Mouse (Mus musculus) liver, embryonic 11.5 days (tissue): ENCODE results near the gene C2cd2l. TPM values are rescaled to one million over a fixed set of nuclear protein-coding genes. Genes with fewer than 3 reads are reported as not detected.
A peak's percentile ranks its signal among the peaks of the same experiment; 100 is the strongest.

Experiments used
- ATAC-seq: fragments of 200-750 bp; cut with Nextera tagmentation; replicated peaks from 2 replicates; pipeline ENCODE4 v1.8.0; 2017; ENCODE audit warnings: moderate number of reproducible peaks, mild to moderate bottlenecking, moderate TSS enrichment, moderate library complexity; ENCODE audit not compliant: low FRiP score
- DNase-seq: peaks from one replicate; pipeline ENCODE4 v3.0.0-alpha.2; 2017; ENCODE audit warnings: low spot score
- H3K27ac ChIP-seq: fragments of 300-500 bp; sonication (generic); 2 replicates; pipeline ENCODE4 v1.5.1; 2014; ENCODE audit warnings: mild to moderate bottlenecking, low read depth, low read length, control low read depth
- H3K27me3 ChIP-seq: fragments of 300-500 bp; sonication (generic); replicated peaks from 2 replicates; pipeline ENCODE4 v1.6.1; 2014; ENCODE audit warnings: low read length, mixed read lengths; ENCODE audit not compliant: control insufficient read depth, insufficient read depth
- H3K36me3 ChIP-seq: fragments of 300-500 bp; sonication (generic); 2 replicates; pipeline ENCODE4 v1.6.1; 2014; ENCODE audit warnings: mild to moderate bottlenecking, low read length, moderate library complexity, mixed read lengths; ENCODE audit not compliant: control insufficient read depth, insufficient read depth
- H3K4me1 ChIP-seq: fragments of 300-500 bp; sonication (generic); replicated peaks from 2 replicates; pipeline ENCODE4 v1.6.1; 2014; ENCODE audit warnings: low read length, mixed read lengths; ENCODE audit not compliant: control insufficient read depth, insufficient read depth
- H3K4me2 ChIP-seq: fragments of 300-500 bp; sonication (generic); 2 replicates; pipeline ENCODE4 v1.6.1; 2014; ENCODE audit warnings: mild to moderate bottlenecking, control low read depth, moderate library complexity
- H3K4me3 ChIP-seq: fragments of 300-500 bp; sonication (generic); 2 replicates; pipeline ENCODE4 v1.5.1; 2014; ENCODE audit warnings: low read depth, low read length, control low read depth
- H3K9ac ChIP-seq: fragments of 300-500 bp; sonication (generic); 2 replicates; pipeline ENCODE4 v1.6.1; 2014; ENCODE audit warnings: low read depth, low read length, control low read depth
- H3K9me3 ChIP-seq: fragments of 300-500 bp; sonication (generic); 2 replicates; pipeline ENCODE4 v1.6.1; 2016; ENCODE audit warnings: low read length, inconsistent platforms, mixed read lengths; ENCODE audit not compliant: control insufficient read depth
- WGBS: fragments of 180-500 bp; shearing (Covaris S2); extraction: QIAGEN DNeasy Blood & Tissue Kit; methylation state at CpG from one replicate; pipeline ENCODE4 v1.1.7; 2014; 5-methylcytosine and 5-hydroxymethylcytosine counted together
- microRNA-seq: library from miRNA; unstranded; fragments of <30 nt; microRNA quantifications from one replicate; pipeline ENCODE4, GENCODE M21; 2017; ENCODE audit warnings: borderline number of aligned reads
- polyA plus RNA-seq: library from polyadenylated mRNA; unstranded; fragments of >200 nt; fragmentation: Nextera tagmentation; extraction: Ambion mirVana; gene quantifications from 2 replicates; pipeline ENCODE4 v1.2.1, GENCODE M21; 2014

C2cd2l gene
- polyA plus RNA-seq, 1 experiment from 2014 or later, result 9.3 TPM

GRCm38 (mm10) chr9:44269077-44269476 lies 51.0 kb downstream of the C2cd2l start:
- H3K27ac ChIP-seq, result peak overlapping the region; percentile 81; the same call in 1 of the 2 replicates
- peaks cover 1% of the 10 kb centered on the region; the same call in 1 of the 2 replicates for H3K36me3 ChIP-seq
- H3K4me3 ChIP-seq, result no peak overlapping the region
- peak overlapping the region; percentile 85; the same call in 1 of the 2 replicates for H3K4me2 ChIP-seq
- H3K4me1 ChIP-seq, result peaks cover 13% of the 10 kb centered on the region
- no peak overlapping the region for H3K9ac ChIP-seq
- no peaks in the 10 kb centered on the region for H3K9me3 ChIP-seq
- ATAC-seq (no peak), DNase-seq (no peak)
- H3K27me3 ChIP-seq, result no peaks in the 10 kb centered on the region
- WGBS, result 69% methylated on average over 3 of the region's 3 CpGs

GRCm38 (mm10) chr9:44268432-44268831 lies 51.7 kb downstream of the C2cd2l start, which contains the start of gene Nlrx1:
Nlrx1 (minus strand) TSS chr9:44268599.
- DNase-seq (peak; percentile 48), ATAC-seq (peak; percentile 74)
- 44% methylated on average over 6 of the region's 6 CpGs for WGBS
- no peaks in the 10 kb centered on the region; the same call in 1 of the 2 replicates for H3K36me3 ChIP-seq
- H3K9me3 ChIP-seq, result no peaks in the 10 kb centered on the region
- H3K9ac ChIP-seq, result peak within 1 kb of the TSS; percentile 83
- peak within 1 kb of the TSS; percentile 81 for H3K27ac ChIP-seq
- H3K4me3 ChIP-seq, result peak within 1 kb of the TSS; percentile 62
- peak within 1 kb of the TSS; percentile 85 for H3K4me2 ChIP-seq
- peaks cover 13% of the 10 kb centered on the region for H3K4me1 ChIP-seq
- no peaks in the 10 kb centered on the region for H3K27me3 ChIP-seq

- Histone ChIP-seq H3K27ac (peak overlapping the region; percentile 81), H3K27me3 (no peaks in the 10 kb centered on the region), H3K9me3 (no peaks in the 10 kb centered on the region), H3K36me3 (no peaks in the 10 kb centered on the region; the same call in 1 of the 2 replicates), H3K4me2 (peak overlapping the region; percentile 85), H3K4me3 (peak overlapping the region; percentile 62), H3K9ac (peak overlapping the region; percentile 83), H3K4me1 (peaks cover 13% of the 10 kb centered on the region)
- 4% methylated on average over 27 of the region's 28 CpGs for WGBS
- ATAC-seq (peak; percentile 84), DNase-seq (peak; percentile 84)
These were observed 52.1 kb downstream of the C2cd2l start for GRCm38 (mm10) chr9:44268027-44268360.

DNA sequence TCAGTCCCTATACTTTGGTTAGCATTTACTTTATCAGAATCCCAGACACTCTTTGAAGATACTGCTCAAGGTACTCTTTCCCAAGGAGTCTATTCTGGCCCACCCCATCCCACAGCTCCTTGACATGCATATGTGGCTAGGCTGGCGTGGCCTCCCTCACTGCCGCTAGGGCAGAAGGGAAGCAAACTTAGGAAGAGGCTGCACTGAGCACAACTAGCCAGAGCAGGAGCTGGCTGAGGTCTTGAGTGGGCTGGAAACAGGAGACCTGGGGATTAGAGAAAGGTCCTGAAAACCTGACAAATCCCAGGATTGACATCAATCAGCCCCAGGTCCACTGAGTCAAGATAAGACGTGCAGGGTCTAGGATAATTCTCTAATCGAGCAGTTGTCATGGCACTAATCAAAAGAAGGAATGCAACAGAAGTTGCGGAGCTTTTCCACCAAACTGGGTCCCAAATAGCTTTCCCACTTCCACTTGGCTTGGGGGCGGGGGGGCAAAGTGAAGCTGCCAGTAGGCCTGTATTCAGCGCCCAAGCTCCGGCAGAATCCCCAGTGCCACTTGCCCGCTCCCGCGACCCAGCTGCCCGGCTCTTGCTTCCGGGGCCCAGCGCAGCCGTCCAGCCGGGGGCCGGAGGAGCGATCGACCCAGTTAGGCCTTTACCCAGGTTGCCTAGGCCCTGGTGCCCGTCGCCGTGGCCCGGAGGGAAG lies 52.6 kb downstream of the C2cd2l start:
- ATAC-seq (no peak), DNase-seq (no peak)
- Histone ChIP-seq H3K27ac (peak overlapping the region; percentile 81), H3K4me1 (peaks cover 13% of the 10 kb centered on the region), H3K9me3 (no peaks in the 10 kb centered on the region), H3K36me3 (no peaks in the 10 kb centered on the region; the same call in 1 of the 2 replicates), H3K4me2 (peak overlapping the region; percentile 85), H3K4me3 (peak overlapping the region; percentile 62), H3K27me3 (no peaks in the 10 kb centered on the region), H3K9ac (peak overlapping the region; percentile 83)
- 15% methylated on average over 19 of the region's 23 CpGs for WGBS

- H3K36me3 ChIP-seq, result no peaks in the 10 kb centered on the region; the same call in 1 of the 2 replicates
These were observed 53.4 kb downstream of the C2cd2l start for GRCm38 (mm10) chr9:44266478-44267226.

GRCm38 (mm10) chr9:44261388-44261787 lies 58.7 kb downstream of the C2cd2l start:
- H3K9ac ChIP-seq, result no peak overlapping the region
- no peaks in the 10 kb centered on the region for H3K27me3 ChIP-seq
- no peaks in the 10 kb centered on the region for H3K4me1 ChIP-seq
- H3K4me3 ChIP-seq, result no peak overlapping the region
- 81% methylated on average over 14 of the region's 14 CpGs for WGBS
- no peak overlapping the region for H3K27ac ChIP-seq
- no peak overlapping the region for H3K4me2 ChIP-seq
- DNase-seq, result no peak
- no peaks in the 10 kb centered on the region for H3K9me3 ChIP-seq
- H3K36me3 ChIP-seq, result no peaks in the 10 kb centered on the region; the same call in 1 of the 2 replicates
- no peak for ATAC-seq

More at GRCm38 (mm10) chr9:44266478-44267226, 53.4 kb downstream of the C2cd2l start:
- Histone ChIP-seq H3K27me3 (no peaks in the 10 kb centered on the region), H3K9ac (no peak overlapping the region), H3K4me1 (peaks cover 13% of the 10 kb centered on the region), H3K4me2 (no peak overlapping the region), H3K9me3 (no peaks in the 10 kb centered on the region), H3K27ac (no peak overlapping the region), H3K4me3 (no peak overlapping the region)
- no peak for DNase-seq
- no peak for ATAC-seq
- 64% methylated on average over 8 of the region's 8 CpGs for WGBS

Small RNA genes within 50 kb of the gene (microRNA-seq; reads per million reads assigned to microRNA genes)
- 25.3 reads per million, percentile 35 among the genes with 10 or more reads in this experiment for gene Gm44335

Other genes with a start within 250 kb of the C2cd2l start
- 0.14 TPM in 1 of 2 replicates, not detected in the other for gene Mfrp, start 218.6 kb downstream of the C2cd2l start, polyA plus RNA-seq
- 0.13 and 0.26 TPM in 2 replicates for gene C1qtnf5, start 213.0 kb downstream of the C2cd2l start, polyA plus RNA-seq
- not detected in 2 replicates for gene Gm49380, start 206.8 kb downstream of the C2cd2l start, polyA plus RNA-seq
- 61.1 and 62.3 TPM in 2 replicates for gene Rnf26, start 206.8 kb downstream of the C2cd2l start, polyA plus RNA-seq
- gene Mcam, start 185.8 kb downstream of the C2cd2l start, polyA plus RNA-seq, result 12.0 and 13.0 TPM in 2 replicates
- 12.0 and 12.7 TPM in 2 replicates for gene Cbl, start 86.2 kb downstream of the C2cd2l start, polyA plus RNA-seq
- not detected in 2 replicates for gene Ccdc153, start 79.6 kb downstream of the C2cd2l start, polyA plus RNA-seq
- 0.10 TPM in 1 of 2 replicates, not detected in the other for gene Pdzd3, start 68.8 kb downstream of the C2cd2l start, polyA plus RNA-seq
- 4.3 and 4.9 TPM in 2 replicates for gene Nlrx1, start 51.7 kb downstream of the C2cd2l start, polyA plus RNA-seq
- gene Abcg4, start 31.7 kb downstream of the C2cd2l start, polyA plus RNA-seq, result 11.6 and 13.8 TPM in 2 replicates
- gene Hinfp, start 14.6 kb downstream of the C2cd2l start, polyA plus RNA-seq, result 19.3 and 20.2 TPM in 2 replicates
- gene Dpagt1, start 5.7 kb upstream of the C2cd2l start, polyA plus RNA-seq, result 39.5 and 41.9 TPM in 2 replicates
- 250 TPM in 2 replicates for gene H2afx, start 14.4 kb upstream of the C2cd2l start, polyA plus RNA-seq
- 879 and 949 TPM in 2 replicates for gene Hmbs, start 23.9 kb upstream of the C2cd2l start, polyA plus RNA-seq
- gene Vps11, start 41.4 kb upstream of the C2cd2l start, polyA plus RNA-seq, result 25.2 and 26.1 TPM in 2 replicates
- 37.1 and 37.7 TPM in 2 replicates for gene Hyou1, start 59.2 kb upstream of the C2cd2l start, polyA plus RNA-seq
- gene Slc37a4, start 76.6 kb upstream of the C2cd2l start, polyA plus RNA-seq, result 33.2 TPM in 2 replicates
- 2,656 and 2,838 TPM in 2 replicates for gene Rps25, start 86.9 kb upstream of the C2cd2l start, polyA plus RNA-seq
- 99.5 and 107 TPM in 2 replicates for gene Trappc4, start 87.3 kb upstream of the C2cd2l start, polyA plus RNA-seq
- 25.0 and 26.1 TPM in 2 replicates for gene Ccdc84, start 98.3 kb upstream of the C2cd2l start, polyA plus RNA-seq
- not detected in 2 replicates for gene Foxr1, start 120.9 kb upstream of the C2cd2l start, polyA plus RNA-seq
- gene Upk2, start 134.7 kb upstream of the C2cd2l start, polyA plus RNA-seq, result not detected in 2 replicates
- 4.1 and 5.0 TPM in 2 replicates for gene Bcl9l, start 162.5 kb upstream of the C2cd2l start, polyA plus RNA-seq
- gene Cxcr5, start 241.6 kb upstream of the C2cd2l start, polyA plus RNA-seq, result 0.47 TPM in 1 of 2 replicates, not detected in the other